Mouse (Mus musculus): Measurements from ENCODE around the gene Morc4.

Gene Morc4

DNA sequence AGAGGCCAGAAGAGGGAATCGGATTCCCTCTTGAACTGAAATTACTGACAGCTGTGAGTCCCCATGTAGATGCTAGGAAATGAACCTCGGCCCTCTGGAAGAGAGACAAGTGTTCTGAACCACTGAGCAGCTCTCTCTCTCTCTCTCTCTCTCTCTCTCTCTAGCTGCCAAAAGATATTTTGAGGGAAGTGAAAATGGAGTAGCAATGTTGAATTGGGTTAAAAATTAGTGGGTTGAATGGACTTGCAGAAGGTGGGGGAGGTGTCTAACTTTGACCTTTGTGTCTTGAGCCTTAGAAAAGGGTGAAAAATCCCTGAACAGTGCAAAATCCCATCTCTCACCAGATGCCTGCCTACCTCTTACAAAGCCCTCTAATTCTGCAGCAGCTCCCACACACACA, 64.1 kb downstream of the Morc4 start:
- no peak for DNase-seq (ENCODE audit: low read depth, low spot score)

DNA sequence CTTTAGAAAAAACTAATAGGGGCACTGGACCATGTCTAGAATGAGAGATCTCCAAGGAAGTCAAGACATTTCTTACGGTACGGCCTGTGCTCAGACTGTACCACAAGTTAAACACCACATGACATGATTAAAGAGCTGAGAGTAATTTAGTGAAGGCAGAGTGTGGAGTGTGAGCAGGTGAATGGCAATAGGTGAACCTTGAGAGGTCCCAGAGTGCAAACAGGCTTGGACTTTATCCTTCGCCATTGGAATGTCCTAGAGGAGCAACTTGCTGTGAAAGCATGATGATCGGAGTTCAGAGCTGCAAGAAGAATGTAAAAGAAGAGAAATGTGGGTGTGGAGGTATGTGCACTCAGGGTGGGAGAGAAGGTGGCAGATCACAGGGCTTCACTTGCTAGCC, 65.6 kb downstream of the Morc4 start:
- no peak for DNase-seq (ENCODE audit: low read depth, low spot score)

DNA sequence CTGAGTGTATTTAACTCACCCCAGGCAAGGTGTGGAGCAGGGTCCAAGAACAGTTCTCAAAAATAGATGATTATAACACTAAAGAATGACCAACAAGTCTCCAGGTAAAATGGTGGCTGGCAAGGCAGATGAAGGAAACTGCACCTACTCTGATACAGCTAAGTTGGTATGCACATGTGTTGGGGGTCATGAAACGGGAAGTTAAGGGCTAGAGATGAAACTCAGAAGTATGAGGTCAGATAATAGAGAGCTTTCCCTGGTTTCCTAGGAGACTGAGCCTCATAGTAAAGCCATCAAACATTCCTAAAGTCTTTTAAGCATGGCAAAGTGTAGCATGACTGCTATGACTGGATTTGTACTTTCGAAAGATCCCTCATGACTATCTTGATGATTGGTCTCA, 68.4 kb downstream of the Morc4 start:
- DNase-seq (ENCODE audit: low read depth, low spot score): no peak

DNA sequence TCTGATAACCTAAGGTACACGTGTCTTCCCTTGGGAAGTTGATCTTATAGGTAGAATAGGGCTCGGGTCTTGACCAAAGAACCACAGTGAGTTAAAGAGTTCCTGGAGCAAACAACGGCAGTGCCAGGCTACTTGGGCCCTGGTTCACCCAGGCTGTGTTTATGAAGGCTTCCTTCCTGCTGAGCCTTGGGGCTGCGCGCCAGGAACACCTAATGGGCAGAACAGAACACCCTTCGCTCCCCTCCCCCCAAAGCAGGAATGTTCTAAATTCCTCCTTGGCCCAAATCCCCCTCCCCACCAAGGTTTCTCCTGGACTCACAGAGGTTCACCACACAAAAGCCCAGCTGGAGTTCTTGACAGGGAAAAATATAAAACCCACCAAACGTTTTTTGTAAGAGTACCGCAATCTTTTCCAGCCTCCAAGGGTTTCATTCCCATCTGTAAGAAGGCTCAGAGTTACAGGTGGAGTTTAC, 71.0 kb downstream of the Morc4 start, which contains the start of gene Cldn2:
Gene Cldn2 (plus strand): TSS at position 423 of the 473 bp plus-strand sequence.
- no peak for DNase-seq (ENCODE audit: low read depth, low spot score)

DNA sequence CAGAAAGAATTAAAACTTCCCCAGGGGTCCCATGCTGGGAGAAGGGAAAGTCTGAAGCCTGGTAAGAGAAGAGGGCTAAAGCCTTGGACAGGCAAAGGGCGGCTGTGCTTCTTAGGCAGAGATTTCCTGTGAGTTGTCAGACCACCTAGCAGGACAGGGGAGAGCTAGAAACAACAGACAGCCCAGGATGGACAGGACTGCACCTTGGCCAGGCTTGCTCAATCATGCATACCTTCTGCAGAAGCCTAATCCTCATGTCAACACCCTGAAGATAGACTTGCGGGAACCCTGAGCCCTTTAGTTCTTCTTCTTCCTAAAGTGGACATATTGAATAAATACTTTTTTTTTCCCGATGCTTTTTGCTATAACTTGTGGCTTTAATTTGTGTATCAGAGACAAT, 71.5 kb downstream of the Morc4 start:
- DNase-seq (ENCODE audit: low read depth, low spot score): no peak

DNA sequence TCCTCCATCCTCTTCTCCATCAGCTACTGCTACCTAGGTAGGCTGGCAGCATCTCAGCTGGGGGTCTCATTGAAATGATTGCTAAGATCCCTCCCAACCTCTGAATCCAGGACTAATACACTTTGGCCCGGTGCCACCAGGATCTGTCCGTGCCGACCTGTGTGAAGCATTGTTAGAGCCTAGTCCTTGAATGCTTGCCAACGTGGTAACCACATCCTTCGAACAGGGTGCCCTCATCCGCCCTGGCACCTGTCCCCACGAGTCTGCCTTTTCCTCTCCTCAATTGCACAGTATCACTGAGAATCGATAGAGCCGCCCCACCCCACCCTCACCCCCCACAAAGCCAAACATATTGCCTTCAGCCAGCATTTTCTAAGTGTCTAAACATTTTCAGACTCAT, 73.6 kb downstream of the Morc4 start:
- no peak for DNase-seq (ENCODE audit: low read depth, low spot score)

DNA sequence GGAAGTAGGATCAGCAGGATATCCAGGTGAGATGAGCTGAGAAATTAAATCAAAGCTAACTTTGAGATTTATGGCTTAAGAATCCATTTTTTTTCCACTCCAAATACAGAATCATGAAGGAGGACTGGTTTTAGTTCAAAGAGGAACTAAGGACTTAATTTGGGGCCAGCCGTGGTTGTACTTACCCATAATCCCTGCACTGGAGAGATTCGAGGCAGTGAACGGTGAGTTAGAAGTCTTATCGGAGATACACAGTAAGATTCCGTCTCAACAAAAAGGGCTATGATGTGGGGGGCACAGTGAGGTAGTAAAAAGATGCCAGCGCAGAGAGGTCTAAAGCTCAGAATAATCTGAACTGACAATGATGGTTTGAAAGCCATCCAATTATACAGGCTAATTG, 75.4 kb downstream of the Morc4 start:
- no peak for DNase-seq (ENCODE audit: low read depth, low spot score)

DNA sequence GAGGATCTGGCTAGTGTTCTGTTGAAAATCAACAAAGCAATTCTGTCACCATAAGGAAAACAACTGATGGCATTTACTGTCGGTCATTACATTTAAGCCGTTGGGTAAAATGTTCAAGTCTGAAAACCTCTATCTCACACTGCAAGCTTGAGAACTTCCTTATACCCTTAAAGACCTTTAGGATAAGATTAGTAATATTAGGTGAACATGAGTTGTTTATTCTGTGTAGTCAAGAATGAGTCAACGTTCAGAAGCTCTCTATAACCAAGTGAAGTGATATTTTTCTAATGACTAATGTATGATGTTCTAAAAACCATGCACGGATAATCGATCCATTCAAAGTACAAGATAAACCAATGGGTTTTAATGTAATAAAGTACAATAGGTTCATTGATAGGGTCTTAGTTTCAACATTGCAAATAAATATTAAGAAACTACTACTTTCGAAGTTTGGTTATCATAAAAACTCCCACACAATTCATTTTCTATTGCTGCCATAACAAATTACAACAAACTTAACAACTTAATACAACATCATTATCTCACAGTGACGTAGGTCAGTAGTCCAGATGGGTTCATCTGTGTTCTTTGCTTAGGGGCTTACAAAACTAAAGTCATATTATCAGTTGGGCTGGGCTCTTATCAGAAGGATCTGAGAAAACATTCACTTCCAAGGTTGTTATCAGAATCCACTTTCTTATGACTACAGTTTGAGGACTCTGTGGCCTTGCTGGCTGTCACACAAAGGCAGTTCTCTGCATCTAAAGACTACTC, 77.2 kb downstream of the Morc4 start:
- DNase-seq (ENCODE audit: low read depth, low spot score): no peak

DNA sequence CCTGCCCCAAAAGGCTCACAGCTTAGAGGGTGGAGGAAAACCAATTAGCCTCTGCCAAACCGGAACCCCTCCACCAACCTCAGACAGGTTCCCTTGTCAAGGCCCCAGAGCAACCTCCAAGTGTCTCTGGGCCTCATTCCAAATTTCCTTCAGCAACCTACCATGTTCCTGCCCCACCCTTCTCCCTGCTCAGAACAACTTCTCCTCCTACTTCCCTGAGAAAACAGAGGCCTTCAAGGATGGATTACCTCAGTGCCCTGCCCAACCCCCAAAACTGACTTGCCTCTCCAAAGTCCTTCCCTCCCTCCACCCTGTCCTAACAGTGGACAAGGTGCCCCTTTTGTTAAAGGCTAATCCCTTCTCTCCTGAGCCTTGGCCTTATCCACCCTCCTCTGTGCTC, 85.7 kb downstream of the Morc4 start:
- no peak for DNase-seq (ENCODE audit: low read depth, low spot score)

DNA sequence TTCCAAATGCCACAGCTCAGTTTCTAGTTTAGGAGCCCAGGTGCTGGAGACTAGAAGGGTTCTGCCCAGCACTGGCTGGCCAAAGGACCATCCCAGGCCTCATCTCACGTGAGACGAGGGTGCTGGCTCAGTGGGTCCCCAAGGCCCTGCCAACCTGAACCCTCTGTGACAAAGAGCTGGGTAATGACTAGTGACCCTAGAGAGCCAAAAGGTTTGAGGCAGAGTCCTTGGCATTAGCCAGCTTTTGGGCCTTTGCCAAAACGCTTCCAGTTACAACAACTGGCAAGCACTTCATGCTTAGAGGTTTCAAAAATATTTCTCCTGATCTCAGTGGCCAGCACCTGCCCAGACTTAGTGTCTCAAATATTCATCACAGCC, 88.4 kb downstream of the Morc4 start:
- no peak for DNase-seq (ENCODE audit: low read depth, low spot score)

DNA sequence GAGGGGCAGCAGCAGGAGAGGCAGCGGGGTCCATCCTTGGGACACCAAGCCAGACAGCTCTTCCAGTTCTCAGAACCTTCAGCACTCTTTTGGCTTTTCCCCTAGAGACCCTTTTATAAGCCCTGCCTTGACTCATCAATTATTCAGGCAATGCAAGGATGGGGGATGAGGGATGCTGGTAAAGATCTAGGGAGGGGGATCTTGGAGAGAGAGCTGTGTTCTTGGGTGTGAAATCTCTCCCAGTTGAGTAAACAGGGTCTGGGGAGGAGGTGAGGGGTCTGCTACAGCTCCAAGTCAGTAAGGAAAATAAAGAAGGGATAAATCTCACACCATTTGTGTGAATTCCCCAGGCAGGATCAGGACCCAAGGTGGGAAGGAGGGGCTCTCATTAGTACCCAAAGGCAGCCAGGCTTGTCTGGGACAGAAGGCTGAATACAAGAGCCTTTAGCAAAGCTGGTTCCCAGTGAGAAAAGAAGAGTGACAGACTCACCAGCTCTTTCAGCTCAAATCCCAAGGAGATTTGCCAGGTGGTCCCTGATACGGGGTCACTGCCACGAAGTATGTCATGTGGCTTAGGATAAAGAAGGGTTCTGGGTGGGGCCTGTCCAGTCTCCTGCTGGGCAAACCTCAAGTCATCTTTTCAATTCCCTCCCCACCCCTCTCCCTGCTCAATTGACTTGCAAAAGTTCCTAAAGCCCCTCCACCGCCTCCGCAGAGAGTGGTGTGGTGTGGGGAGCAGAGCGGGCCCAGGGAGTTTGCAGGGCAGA, 89.0 kb downstream of the Morc4 start, which contains the start of gene Ripply1:
Gene Ripply1 (minus strand): TSS at position 76 of the 767 bp plus-strand sequence.
- DNase-seq (ENCODE audit: low read depth, low spot score): no peak

DNA sequence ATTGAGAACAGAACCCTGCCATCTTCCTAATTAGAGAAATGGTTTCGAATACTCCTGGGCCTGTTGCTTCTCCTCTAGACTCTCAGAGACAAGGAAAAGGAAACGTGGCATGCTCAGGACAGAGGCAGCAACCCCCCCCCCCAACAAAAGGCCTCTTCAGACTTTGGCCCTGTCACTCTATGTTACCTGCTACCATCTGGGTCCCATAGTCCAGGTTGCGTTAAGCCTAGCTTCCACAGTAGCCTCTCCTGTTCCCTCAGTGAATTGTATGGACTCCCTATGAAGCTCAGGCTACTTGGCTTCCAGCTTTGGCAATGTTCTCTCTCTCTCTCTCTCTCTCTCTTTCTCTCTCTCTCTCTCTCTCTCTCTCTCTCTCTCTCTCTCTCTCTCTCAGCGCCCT, 89.9 kb downstream of the Morc4 start:
- DNase-seq (ENCODE audit: low read depth, low spot score): no peak

DNA sequence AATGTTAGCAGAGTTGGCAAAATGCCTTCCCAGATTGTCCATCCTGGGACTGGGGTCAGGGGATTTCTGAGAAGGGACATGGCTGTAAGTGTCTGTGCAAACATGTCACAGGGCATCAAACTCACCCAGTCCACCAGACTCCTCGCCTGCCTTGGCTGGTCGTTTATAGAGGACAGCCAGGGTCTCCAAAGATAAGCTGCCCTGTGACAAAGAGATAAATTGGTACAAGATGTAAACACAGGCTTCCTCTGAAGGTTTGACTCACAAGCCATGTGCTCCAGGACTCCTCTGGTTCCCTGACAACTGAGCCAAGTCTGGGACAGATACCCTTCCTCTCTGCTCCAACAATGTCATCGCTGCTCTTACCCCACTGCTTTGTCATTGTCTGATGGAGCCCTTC, 90.5 kb downstream of the Morc4 start:
- no peak for DNase-seq (ENCODE audit: low read depth, low spot score)

DNA sequence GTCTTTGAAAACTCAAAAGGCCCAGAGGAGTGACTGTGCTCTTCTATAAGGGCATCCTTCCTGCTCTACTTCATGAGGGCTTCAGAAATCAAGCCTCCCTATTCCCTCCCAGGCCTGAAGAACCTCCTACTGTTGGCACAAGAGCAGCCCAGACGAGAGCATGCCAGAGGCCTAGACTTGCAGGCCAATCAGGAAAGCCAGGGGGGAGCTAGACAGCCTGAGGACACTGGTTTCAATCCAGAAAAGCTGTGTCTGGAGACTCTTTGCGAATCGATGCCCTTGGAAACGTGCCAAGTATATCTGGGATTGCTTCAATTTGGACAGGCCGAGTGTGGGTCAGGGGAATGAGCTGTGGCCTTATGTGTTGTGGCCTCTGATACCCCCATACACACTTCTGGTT, 92.1 kb downstream of the Morc4 start:
- no peak for DNase-seq (ENCODE audit: low read depth, low spot score)

DNA sequence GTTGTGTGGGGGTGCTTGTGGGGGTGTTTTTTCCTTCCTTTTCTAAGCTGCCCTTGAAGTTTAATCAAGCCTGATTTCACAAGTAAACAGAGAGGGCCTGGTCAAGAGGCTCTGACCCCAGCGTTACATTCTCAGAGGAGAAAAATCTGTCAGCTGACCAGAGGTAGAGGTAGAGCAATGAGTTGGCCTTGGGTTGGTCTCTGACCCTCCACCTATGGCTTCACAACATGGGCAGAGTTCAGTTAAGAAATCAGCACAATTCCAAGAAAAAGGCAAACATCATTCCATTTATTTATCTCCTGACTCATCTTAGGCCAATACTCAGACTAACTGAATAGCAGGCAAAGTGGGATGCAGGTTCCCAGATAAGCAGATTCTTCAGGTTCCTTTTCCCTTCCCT, 92.6 kb downstream of the Morc4 start:
- DNase-seq (ENCODE audit: low read depth, low spot score): no peak

DNA sequence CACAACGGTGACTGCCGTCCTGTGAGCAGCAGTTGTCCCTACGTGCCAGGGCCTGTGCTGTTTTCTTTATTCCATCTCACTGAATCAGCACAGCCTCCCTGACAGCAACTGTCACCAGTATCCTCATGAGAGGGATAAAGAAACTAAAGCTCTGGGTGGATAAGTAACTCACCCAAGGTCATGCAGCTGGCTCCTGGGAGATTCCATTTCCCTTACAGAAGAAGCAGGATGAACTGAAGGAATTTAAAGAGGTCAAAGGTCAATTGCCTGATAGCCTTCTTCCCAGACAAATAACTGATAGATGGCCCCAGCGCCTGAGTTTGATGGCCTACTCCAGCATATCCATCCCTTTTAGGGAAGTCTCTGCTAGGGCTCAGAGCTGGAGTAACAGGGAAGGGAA, 94.1 kb downstream of the Morc4 start:
- no peak for DNase-seq (ENCODE audit: low read depth, low spot score)

DNA sequence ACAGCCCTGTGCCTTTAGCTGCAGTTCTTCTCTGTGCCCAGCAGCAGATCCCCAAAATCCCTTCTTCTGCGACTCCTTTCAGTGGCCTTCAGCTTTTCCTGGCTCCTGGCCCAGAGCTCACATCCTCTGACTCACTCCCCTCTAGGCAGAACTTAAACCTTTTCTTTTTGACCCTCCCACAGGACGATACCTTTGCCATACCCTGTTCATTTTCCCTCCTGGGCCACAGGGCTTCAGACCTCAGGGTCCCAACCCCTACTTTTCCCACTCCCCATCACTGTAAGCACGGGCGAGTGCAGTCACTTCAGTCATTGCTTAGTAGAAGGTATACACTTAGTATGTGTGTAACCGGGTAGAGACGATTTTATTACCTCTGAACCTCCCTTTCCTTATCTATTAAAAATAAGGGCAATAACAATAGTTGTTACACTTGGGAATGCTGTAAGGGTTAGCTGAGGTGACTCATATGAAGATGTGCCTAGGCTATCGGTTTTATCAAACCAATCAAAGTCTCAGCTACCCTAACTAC, 96.3 kb downstream of the Morc4 start:
- DNase-seq (ENCODE audit: low read depth, low spot score): no peak

DNA sequence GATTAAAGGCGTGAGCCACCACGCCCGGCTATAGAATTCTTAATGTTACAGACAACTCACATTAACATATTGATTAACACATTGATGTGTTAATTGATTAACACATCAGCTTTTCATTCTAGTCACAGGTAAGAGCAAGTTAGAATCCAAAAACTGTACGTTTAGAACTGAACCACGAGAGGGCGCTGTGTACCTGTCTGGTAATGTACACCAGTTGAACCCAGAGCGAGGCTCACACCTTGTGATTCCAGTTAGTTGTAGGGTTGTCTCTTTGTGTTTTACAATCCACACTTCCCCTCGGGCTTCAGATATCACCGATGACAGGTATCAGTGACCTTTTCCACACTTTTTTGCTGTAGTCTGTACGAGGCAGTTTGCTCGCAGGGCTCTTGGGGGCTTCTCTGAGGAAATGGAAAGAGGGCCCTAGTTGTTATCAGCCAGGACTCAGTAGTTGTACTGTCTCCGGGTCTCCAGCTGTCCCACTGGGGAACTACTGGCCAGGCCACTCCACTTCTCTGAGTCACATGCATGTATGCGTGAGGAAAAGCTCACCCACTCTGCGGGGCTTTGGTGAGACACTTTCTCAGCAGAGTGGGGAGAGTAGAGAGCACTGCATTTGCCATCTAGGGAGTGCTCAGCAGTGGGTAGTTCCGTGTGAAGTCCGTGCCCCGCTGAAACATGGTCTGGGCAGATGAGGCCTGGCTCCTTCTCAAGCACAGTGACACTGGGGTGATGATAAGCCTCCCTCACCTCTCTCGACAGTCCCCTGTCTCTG, 97.0 kb downstream of the Morc4 start:
- no peak for DNase-seq (ENCODE audit: low read depth, low spot score)
